27 mouse cellular contexts compared by ENCODE assay signal in the genomic region with DNA sequence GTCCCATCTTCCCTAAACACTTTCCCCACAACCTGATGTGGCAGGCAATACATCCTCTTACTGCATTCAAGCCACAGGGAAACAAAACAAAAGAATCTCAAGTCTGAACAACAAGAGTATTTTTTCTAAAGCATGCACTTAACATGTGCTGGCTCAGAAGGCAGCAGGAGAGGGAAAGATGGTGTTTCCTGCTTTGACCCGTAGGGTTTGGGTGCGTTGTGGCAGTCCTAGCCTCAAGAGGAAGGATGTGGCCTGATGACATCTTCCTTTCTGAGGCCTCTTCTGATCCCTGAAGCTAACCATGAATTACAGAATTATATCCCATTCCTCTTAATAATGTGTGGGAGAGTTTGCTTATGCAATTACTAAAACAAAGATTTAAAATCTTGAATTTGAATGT.
DNase-seq lines count a peak whose midpoint lies in the region; ATAC-seq lines count a peak whose summit lies in the region.
"Had no signal": no experiment of that assay in that cellular context is flagged by ENCODE, and none has a peak within 500 bp of the region (broad histone marks: within the 10 kb centered on the region; RNA-seq: fewer than 3 reads in every experiment).

No protein-coding gene starts in this region.

- no peak overlapping the region for H3K27ac ChIP-seq in midbrain, embryonic 11.5 days (ENCODE audit: low read depth, low read length)
- H3K27ac ChIP-seq in midbrain, embryonic 15.5 days, result no peak overlapping the region
- H3K27ac ChIP-seq: embryonic facial prominence, embryonic 13.5 days; forebrain, embryonic 10.5 days; forebrain, embryonic 15.5 days; heart, embryonic 13.5 days; hindbrain, embryonic 12.5 days; hindbrain, postnatal 0 days; liver, embryonic 12.5 days; midbrain, embryonic 10.5 days; neural tube, embryonic 13.5 days; stomach, embryonic 15.5 days had no signal

- H3K27me3 ChIP-seq in midbrain, embryonic 11.5 days (ENCODE audit: control insufficient read depth, insufficient read depth, low read length), result no peaks in the 10 kb centered on the region
- H3K27me3 ChIP-seq in midbrain, embryonic 15.5 days (replicated peaks), result no peaks in the 10 kb centered on the region
- H3K27me3 ChIP-seq: embryonic facial prominence, embryonic 13.5 days; forebrain, embryonic 15.5 days; heart, embryonic 13.5 days; hindbrain, embryonic 12.5 days; liver, embryonic 12.5 days; neural tube, embryonic 13.5 days; stomach, embryonic 15.5 days had no signal

- peak; percentile 17 for DNase-seq in midbrain, embryonic 11.5 days (ENCODE audit: low spot score, missing footprints)
- DNase-seq in T-cell, adult 2 months (ENCODE audit: low spot score), result peak; percentile 24
- DNase-seq in induced T-regulatory cell, adult 2 months (ENCODE audit: low read depth), result peak; percentile 30
- DNase-seq in naive thymus-derived CD4-positive, alpha-beta T cell, adult 2 months (ENCODE audit: low read depth), result peak; percentile 31
- DNase-seq in cerebellum, postnatal 36 days, result no peak
- no peak for DNase-seq in ovary, adult 18-20 months (ENCODE audit: low spot score)
- DNase-seq: adrenal gland, postnatal 36 days; B cell, adult 2 months; cerebellum, adult 9-10 months; kidney, adult 9 months; kidney, postnatal 14 days; liver, postnatal 0 days; lung, postnatal 36 days; thymus, postnatal 14 days had no signal

- H3K4me1 ChIP-seq in midbrain, embryonic 11.5 days (ENCODE audit: control insufficient read depth, insufficient read depth, low read length), result no peaks in the 10 kb centered on the region
- peaks cover under 1% of the 10 kb centered on the region for H3K4me1 ChIP-seq in midbrain, embryonic 15.5 days
- H3K4me1 ChIP-seq: heart, embryonic 13.5 days; hindbrain, embryonic 12.5 days; liver, embryonic 12.5 days; midbrain, embryonic 10.5 days; neural tube, embryonic 13.5 days; stomach, embryonic 15.5 days had no signal

- no peak for ATAC-seq in midbrain, embryonic 11.5 days (ENCODE audit: low FRiP score)
- ATAC-seq in midbrain, embryonic 15.5 days (replicated peaks), result no peak
- ATAC-seq: forebrain, embryonic 15.5 days; hindbrain, postnatal 0 days; intestine, embryonic 16.5 days; liver, embryonic 12.5 days; liver, postnatal 0 days had no signal

- H3K4me3 ChIP-seq in midbrain, embryonic 11.5 days (ENCODE audit: low read depth, low read length), result no peak overlapping the region
- H3K4me3 ChIP-seq in midbrain, embryonic 15.5 days, result no peak overlapping the region
- H3K4me3 ChIP-seq: embryonic facial prominence, embryonic 13.5 days; forebrain, embryonic 10.5 days; forebrain, embryonic 15.5 days; heart, embryonic 13.5 days; hindbrain, embryonic 12.5 days; liver, embryonic 12.5 days; midbrain, embryonic 10.5 days; myocyte; neural tube, embryonic 13.5 days; stomach, embryonic 15.5 days had no signal

- H3K9ac ChIP-seq in midbrain, embryonic 11.5 days (ENCODE audit: low read length), result no peak overlapping the region
- H3K9ac ChIP-seq in midbrain, embryonic 15.5 days, result no peak overlapping the region
- H3K9ac ChIP-seq: embryonic facial prominence, embryonic 13.5 days; forebrain, embryonic 15.5 days; heart, embryonic 13.5 days; hindbrain, embryonic 12.5 days; liver, embryonic 12.5 days; liver, postnatal 0 days; neural tube, embryonic 13.5 days; stomach, embryonic 15.5 days had no signal

- H3K4me2 ChIP-seq in midbrain, embryonic 11.5 days, result no peak overlapping the region
- H3K4me2 ChIP-seq in midbrain, embryonic 15.5 days, result no peak overlapping the region
- H3K4me2 ChIP-seq: embryonic facial prominence, embryonic 13.5 days; forebrain, embryonic 15.5 days; heart, embryonic 13.5 days; hindbrain, embryonic 12.5 days; liver, embryonic 12.5 days; neural tube, embryonic 13.5 days; stomach, embryonic 15.5 days had no signal

- H3K9me3 ChIP-seq in midbrain, embryonic 11.5 days (ENCODE audit: control insufficient read depth, low read length), result no peaks in the 10 kb centered on the region
- no peaks in the 10 kb centered on the region for H3K9me3 ChIP-seq in midbrain, embryonic 15.5 days
- H3K9me3 ChIP-seq: embryonic facial prominence, embryonic 13.5 days; forebrain, embryonic 10.5 days; forebrain, embryonic 15.5 days; heart, embryonic 13.5 days; hindbrain, embryonic 12.5 days; liver, embryonic 12.5 days; midbrain, embryonic 10.5 days; neural tube, embryonic 13.5 days; stomach, embryonic 15.5 days had no signal

- no peaks in the 10 kb centered on the region for H3K36me3 ChIP-seq in midbrain, embryonic 11.5 days (ENCODE audit: control insufficient read depth, insufficient read depth, low read length)
- no peaks in the 10 kb centered on the region for H3K36me3 ChIP-seq in midbrain, embryonic 15.5 days (replicated peaks)
- H3K36me3 ChIP-seq: embryonic facial prominence, embryonic 13.5 days; forebrain, embryonic 10.5 days; forebrain, embryonic 15.5 days; heart, embryonic 13.5 days; hindbrain, embryonic 12.5 days; liver, embryonic 12.5 days; midbrain, embryonic 10.5 days; neural tube, embryonic 13.5 days; stomach, embryonic 15.5 days had no signal

- whole genome bisulfite sequencing in midbrain, embryonic 11.5 days, result 69% methylated on average over 2 of the region's 2 CpGs
- WGBS in midbrain, embryonic 15.5 days, result 80% methylated on average over 2 of the region's 2 CpGs

Comparison
In these comparisons a context has a peak if more than half of its experiments do, and no peak if none do; other contexts are left out.
1. DNase-seq: peak in midbrain, embryonic 11.5 days (single experiment), T-cell, adult 2 months (single experiment), induced T-regulatory cell, adult 2 months (single experiment) and naive thymus-derived CD4-positive, alpha-beta T cell, adult 2 months (single experiment); none in cerebellum, postnatal 36 days (0 of 2) and ovary, adult 18-20 months (single experiment).